Mouse (Mus musculus) forebrain, embryonic 11.5 days (tissue): Measurements from ENCODE around the gene Ints13. TPM values are rescaled to one million over a fixed set of nuclear protein-coding genes. Genes with fewer than 3 reads are reported as not detected.
A peak's percentile ranks its signal among the peaks of the same experiment; 100 is the strongest.

ENCODE experiments used
- ATAC-seq: fragments of 200-750 bp; cut with Nextera tagmentation; replicated peaks from 2 replicates; pipeline ENCODE4 v1.8.0; 2017; ENCODE audit warnings: moderate TSS enrichment; ENCODE audit not compliant: low FRiP score
- DNase-seq: peaks from one replicate; pipeline ENCODE4 v3.0.0-alpha.2; 2017; ENCODE audit warnings: low spot score
- H3K27ac ChIP-seq: fragments of 300-500 bp; sonication (generic); 2 replicates; pipeline ENCODE4 v1.5.1; 2014; ENCODE audit warnings: low read depth, low read length
- H3K27me3 ChIP-seq: fragments of 300-500 bp; sonication (generic); 2 replicates; pipeline ENCODE4 v1.6.1; 2014; ENCODE audit warnings: mild to moderate bottlenecking, low read length, mixed read lengths; ENCODE audit not compliant: control insufficient read depth, insufficient read depth
- H3K36me3 ChIP-seq: fragments of 300-500 bp; sonication (generic); 2 replicates; pipeline ENCODE4 v1.6.1; 2014; ENCODE audit warnings: mild to moderate bottlenecking, low read length, moderate library complexity, mixed read lengths; ENCODE audit not compliant: control insufficient read depth, insufficient read depth
- H3K4me1 ChIP-seq: fragments of 300-500 bp; sonication (generic); replicated peaks from 2 replicates; pipeline ENCODE4 v1.6.1; 2014; ENCODE audit warnings: low read length, mixed read lengths; ENCODE audit not compliant: control insufficient read depth, insufficient read depth
- H3K4me2 ChIP-seq: fragments of 300-500 bp; sonication (generic); 2 replicates; pipeline ENCODE4 v1.6.1; 2014; ENCODE audit warnings: low read depth, mild to moderate bottlenecking, low read length, moderate library complexity, mixed read lengths; ENCODE audit not compliant: severe bottlenecking
- H3K4me3 ChIP-seq: fragments of 300-500 bp; sonication (generic); 2 replicates; pipeline ENCODE4 v1.5.1; 2014; ENCODE audit warnings: low read depth, low read length
- H3K9ac ChIP-seq: fragments of 300-500 bp; sonication (generic); 2 replicates; pipeline ENCODE4 v1.6.1; 2014; ENCODE audit warnings: low read length
- H3K9me3 ChIP-seq: fragments of 300-500 bp; sonication (generic); 2 replicates; pipeline ENCODE4 v1.6.1; 2016; ENCODE audit warnings: low read length, mixed read lengths; ENCODE audit not compliant: control insufficient read depth
- WGBS: fragments of 180-500 bp; shearing (Covaris S2); extraction: QIAGEN DNeasy Blood & Tissue Kit; methylation state at CpG from one replicate; pipeline ENCODE4 v1.1.7; 2014; 5-methylcytosine and 5-hydroxymethylcytosine counted together
- polyA plus RNA-seq: library from polyadenylated mRNA; unstranded; fragments of >200 nt; fragmentation: Nextera tagmentation; extraction: Ambion mirVana; gene quantifications from 2 replicates; pipeline ENCODE4 v1.2.1, GENCODE M21; 2014

The Ints13 gene
- polyA plus RNA-seq, 1 experiment from 2014 or later: 92.0 TPM

- H3K4me2 ChIP-seq: no peak overlapping the region
- DNase-seq: no peak
- no peak overlapping the region for H3K9ac ChIP-seq
- H3K27ac ChIP-seq: no peak overlapping the region
- H3K36me3 ChIP-seq: no peaks in the 10 kb centered on the region
- no peaks in the 10 kb centered on the region for H3K9me3 ChIP-seq
- H3K4me1 ChIP-seq: no peaks in the 10 kb centered on the region
- WGBS: 69% methylated on average over 5 of the region's 5 CpGs
- H3K27me3 ChIP-seq: no peaks in the 10 kb centered on the region
- H3K4me3 ChIP-seq: no peak overlapping the region
- ATAC-seq: no peak
Measured at GRCm38 (mm10) chr6:146513899-146514298, 63.7 kb downstream of the Ints13 start.

GRCm38 (mm10) chr6:146513384-146513783 is 64.3 kb downstream of the Ints13 start:
- Histone ChIP-seq H3K9me3 (no peaks in the 10 kb centered on the region), H3K4me1 (no peaks in the 10 kb centered on the region), H3K27ac (no peak overlapping the region), H3K4me2 (no peak overlapping the region), H3K9ac (no peak overlapping the region), H3K27me3 (no peaks in the 10 kb centered on the region), H3K4me3 (no peak overlapping the region), H3K36me3 (no peaks in the 10 kb centered on the region)
- 91% methylated on average over 8 of the region's 8 CpGs for WGBS
- no peak for ATAC-seq
- DNase-seq: no peak

- ATAC-seq (no peak), DNase-seq (no peak)
- Histone ChIP-seq H3K4me2 (no peak overlapping the region), H3K9ac (no peak overlapping the region), H3K27ac (no peak overlapping the region), H3K4me3 (no peak overlapping the region), H3K36me3 (no peaks in the 10 kb centered on the region), H3K9me3 (no peaks in the 10 kb centered on the region), H3K4me1 (no peaks in the 10 kb centered on the region), H3K27me3 (no peaks in the 10 kb centered on the region)
- WGBS: 84% methylated on average over 8 of the region's 8 CpGs
Measured at GRCm38 (mm10) chr6:146511511-146511910, 66.1 kb downstream of the Ints13 start.

GRCm38 (mm10) chr6:146509891-146510290 is 67.7 kb downstream of the Ints13 start:
- Histone ChIP-seq H3K36me3 (no peaks in the 10 kb centered on the region), H3K27ac (no peak overlapping the region), H3K27me3 (no peaks in the 10 kb centered on the region), H3K4me1 (no peaks in the 10 kb centered on the region), H3K4me2 (no peak overlapping the region), H3K4me3 (no peak overlapping the region), H3K9me3 (no peaks in the 10 kb centered on the region), H3K9ac (no peak overlapping the region)
- WGBS: 72% methylated on average over 2 of the region's 2 CpGs
- DNase-seq: no peak
- ATAC-seq: no peak

- Histone ChIP-seq H3K4me2 (no peak overlapping the region), H3K4me1 (0 out of 2 replicates have a peak, but pooled peaks cover 2% of the 10 kb centered on the region), H3K4me3 (no peak overlapping the region), H3K27ac (no peak overlapping the region), H3K9me3 (no peaks in the 10 kb centered on the region), H3K27me3 (peaks cover 8% of the 10 kb centered on the region), H3K9ac (no peak overlapping the region), H3K36me3 (no peaks in the 10 kb centered on the region)
- DNase-seq: no peak
- 83% methylated on average over 2 of the region's 2 CpGs for WGBS
- ATAC-seq: no peak
Measured at GRCm38 (mm10) chr6:146504459-146504858, 73.2 kb downstream of the Ints13 start.

- 55% methylated on average over 3 of the region's 3 CpGs for WGBS
- H3K9ac ChIP-seq: peak overlapping the region; percentile 63; the same call in 1 of the 2 replicates
- peak overlapping the region; percentile 97 for H3K4me2 ChIP-seq
- peak overlapping the region; percentile 67 for H3K4me3 ChIP-seq
- no peak for ATAC-seq
- no peaks in the 10 kb centered on the region for H3K36me3 ChIP-seq
- H3K9me3 ChIP-seq: no peaks in the 10 kb centered on the region
- 0 out of 2 replicates have a peak, but pooled peaks cover 2% of the 10 kb centered on the region for H3K4me1 ChIP-seq
- no peak overlapping the region for H3K27ac ChIP-seq
- no peak for DNase-seq
- H3K27me3 ChIP-seq: peaks cover 8% of the 10 kb centered on the region
Measured at GRCm38 (mm10) chr6:146502856-146503255, 74.8 kb downstream of the Ints13 start.

GRCm38 (mm10) chr6:146501866-146502804 is 75.5 kb downstream of the Ints13 start, which contains the start of gene Itpr2:
Gene Itpr2 (minus strand): TSS chr6:146502223.
- Histone ChIP-seq H3K36me3 (no peaks in the 10 kb centered on the region), H3K9me3 (no peaks in the 10 kb centered on the region), H3K4me1 (0 out of 2 replicates have a peak, but pooled peaks cover 2% of the 10 kb centered on the region), H3K27me3 (peaks cover 8% of the 10 kb centered on the region), H3K4me2 (peak within 1 kb of the TSS; percentile 97), H3K27ac (no peak within 1 kb of the TSS), H3K4me3 (peak within 1 kb of the TSS; percentile 67), H3K9ac (peak within 1 kb of the TSS; percentile 63)
- DNase-seq (peak; percentile 90), ATAC-seq (peak; percentile 97)
- WGBS: under 1% methylated on average over 60 of the region's 70 CpGs

- Histone ChIP-seq H3K9ac (peak overlapping the region; percentile 63), H3K36me3 (no peaks in the 10 kb centered on the region), H3K27me3 (peaks cover 8% of the 10 kb centered on the region), H3K4me3 (peak overlapping the region; percentile 67), H3K4me2 (peak overlapping the region; percentile 97), H3K4me1 (0 out of 2 replicates have a peak, but pooled peaks cover 2% of the 10 kb centered on the region), H3K9me3 (no peaks in the 10 kb centered on the region), H3K27ac (no peak overlapping the region)
- WGBS: under 1% methylated on average over 27 of the region's 30 CpGs
- no peak for DNase-seq
- ATAC-seq: peak; percentile 49
Measured at GRCm38 (mm10) chr6:146501316-146501865, 76.2 kb downstream of the Ints13 start.
